Mouse (Mus musculus): ENCODE data around the gene Ecpas.

- TF ChIP-seq POLR2A (IDR thresholded peaks at IDR 0.05; ENCODE audit: borderline replicate concordance, control insufficient read depth, low read depth, low read length) (no peak), CTCF (IDR thresholded peaks at IDR 0.05; ENCODE audit: control insufficient read depth, insufficient read depth, low read length) (no peak)
These were observed 20.0 kb upstream of the Ecpas start for GRCm38 (mm10) chr4:58932541-58932940.
